Mouse (Mus musculus) C2C12 (cell line): ENCODE data around the gene Wfikkn1.

Experiments used
- CEBPB ChIP-seq: IDR thresholded peaks from one replicate; pipeline ENCODE4 v1.6.1; 2011; ENCODE audit warnings: low read depth, mild to moderate bottlenecking, control low read depth, moderate library complexity
- MAX ChIP-seq: IDR thresholded peaks from one replicate; pipeline ENCODE4 v1.6.1; 2011; ENCODE audit warnings: mild to moderate bottlenecking, control low read depth
- MYOD1 ChIP-seq: IDR thresholded peaks from one replicate; pipeline ENCODE4 v1.6.1; 2011; ENCODE audit warnings: low read depth; ENCODE audit not compliant: control insufficient read depth, insufficient read length
- MYOG ChIP-seq: IDR thresholded peaks from one replicate; pipeline ENCODE4 v1.6.1; 2011; ENCODE audit not compliant: control insufficient read depth, insufficient read length; ENCODE audit errors: extremely low read depth
- USF1 ChIP-seq: IDR thresholded peaks from one replicate; pipeline ENCODE4 v1.6.1; 2011; ENCODE audit warnings: low read depth, mild to moderate bottlenecking, control low read depth, moderate library complexity

- TF ChIP-seq USF1 (no peak), CEBPB (peak; percentile 67), MYOG (no peak), MAX (no peak), MYOD1 (no peak)
These were observed 51.7 kb downstream of the Wfikkn1 start, which contains the start of gene Jmjd8 for GRCm38 (mm10) chr17:25828712-25829557.
